Mouse (Mus musculus): Measurements from ENCODE around the gene Scn7a.

Scn7a gene

DNA sequence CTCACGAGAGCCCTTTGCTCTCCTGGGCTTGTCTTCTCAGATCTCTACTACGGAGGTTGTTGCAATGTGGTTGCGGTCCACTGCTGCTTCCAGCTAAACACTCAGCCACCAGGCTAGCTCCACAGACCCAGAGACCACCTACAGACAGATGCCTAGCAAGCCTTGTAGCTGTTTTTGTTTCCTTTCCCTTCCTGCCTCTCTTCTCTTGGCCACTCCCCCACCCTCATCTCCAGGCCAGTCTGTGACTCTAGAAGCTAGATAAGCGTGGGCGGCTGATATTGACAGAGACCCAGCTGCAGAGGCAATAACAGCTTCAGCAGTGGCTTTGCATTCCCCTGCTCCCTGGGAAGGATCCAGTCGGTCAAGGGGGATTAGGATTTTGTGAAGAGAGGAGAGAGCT is at the start of gene Scn7a:
Gene Scn7a, minus strand, starts transcription at position 150 of the 400 bp plus-strand sequence.
- in situ Hi-C loops (cut with MboI; ENCODE audit: low pct_unique_long_range_greater_than_20kb in 1 of 2, low sequenced_read_pairs in 2 of 2, unreplicated experiment in 1 of 2) = no loop called here

DNA sequence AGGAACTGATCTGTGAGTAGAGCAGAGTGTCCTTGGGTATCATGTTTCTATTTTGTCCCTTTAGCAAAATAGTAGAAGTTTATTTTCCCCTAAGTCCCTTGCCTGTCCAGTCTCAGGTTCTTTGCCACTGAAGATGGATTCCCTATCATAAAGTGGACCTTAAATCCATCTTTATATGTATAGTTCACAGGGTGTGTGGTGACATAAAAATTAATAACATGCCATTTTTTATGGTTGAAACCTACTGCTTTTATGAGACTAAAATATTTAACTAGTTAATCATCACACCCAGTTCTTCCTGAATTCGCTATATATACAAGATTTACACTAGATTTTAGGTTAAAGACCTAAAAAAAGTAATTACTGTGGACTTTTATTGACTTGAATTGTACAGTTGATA is 43.0 kb upstream of the Scn7a start:
- in situ Hi-C loops (cut with MboI; ENCODE audit: low pct_unique_long_range_greater_than_20kb in 1 of 2, low sequenced_read_pairs in 2 of 2, unreplicated experiment in 1 of 2) = no loop called here

DNA sequence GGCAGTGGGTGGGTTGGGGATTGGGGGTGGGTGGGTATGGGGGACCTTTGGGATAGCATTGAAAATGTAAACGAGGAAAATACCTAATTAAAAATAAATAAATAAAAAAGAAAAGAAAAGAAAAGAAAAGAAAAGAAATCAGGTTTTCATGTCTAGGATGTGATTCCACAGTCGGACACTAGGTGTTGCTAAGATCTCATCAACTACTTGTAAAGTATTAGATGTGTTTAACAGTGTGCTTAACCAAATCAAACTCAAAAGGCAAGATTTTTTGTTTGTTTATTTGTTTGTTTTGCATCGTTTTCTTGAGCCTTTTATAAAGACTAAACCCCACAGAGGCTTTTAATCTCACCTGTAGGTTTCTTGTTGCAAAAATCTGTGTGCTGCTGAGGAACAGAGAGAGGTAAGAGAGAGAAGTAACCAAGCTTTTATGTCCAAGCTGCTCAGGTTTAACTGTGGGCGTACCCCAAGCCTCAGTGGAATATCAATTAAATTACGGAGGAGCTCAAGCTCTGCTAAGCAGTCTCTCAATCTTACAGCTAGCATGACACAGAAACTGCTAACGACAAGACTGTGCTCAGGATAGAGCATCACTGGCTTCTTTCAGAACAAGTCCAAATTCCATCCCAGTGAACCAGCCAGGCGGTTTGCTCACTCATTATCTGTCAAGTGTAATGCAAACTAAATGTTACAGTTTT is 35.3 kb upstream of the Scn7a start:
- in situ Hi-C loops (cut with MboI; ENCODE audit: low pct_unique_long_range_greater_than_20kb in 1 of 2, low sequenced_read_pairs in 2 of 2, unreplicated experiment in 1 of 2) = no loop called here

DNA sequence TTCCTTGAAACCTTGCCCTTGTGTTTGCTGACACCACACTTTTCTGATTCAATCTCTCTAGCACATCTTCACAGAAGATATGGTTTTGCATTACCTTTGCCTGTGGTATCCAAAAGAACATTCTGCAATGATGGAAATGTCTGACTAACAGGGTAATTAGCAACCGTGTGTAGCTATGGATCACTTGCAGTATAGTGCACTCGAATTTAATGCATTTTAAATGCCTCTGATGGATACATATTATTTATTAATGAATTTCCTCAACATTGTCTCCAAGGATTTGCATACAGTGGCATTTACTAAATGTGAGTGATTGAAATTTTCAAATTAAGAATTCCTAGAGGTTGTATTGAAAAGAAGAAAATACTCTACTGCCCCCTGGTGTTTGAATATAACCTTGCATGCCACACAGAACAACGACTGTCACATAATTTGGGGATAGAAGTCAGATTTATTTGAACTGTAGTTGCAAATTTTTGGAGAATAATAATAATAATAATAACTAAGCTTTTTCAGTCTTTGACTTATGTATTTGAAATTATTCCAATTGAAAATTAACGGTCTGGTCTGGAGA is 15.0 kb upstream of the Scn7a start:
- in situ Hi-C loops (cut with MboI; ENCODE audit: low pct_unique_long_range_greater_than_20kb in 1 of 2, low sequenced_read_pairs in 2 of 2, unreplicated experiment in 1 of 2) = no loop called here

DNA sequence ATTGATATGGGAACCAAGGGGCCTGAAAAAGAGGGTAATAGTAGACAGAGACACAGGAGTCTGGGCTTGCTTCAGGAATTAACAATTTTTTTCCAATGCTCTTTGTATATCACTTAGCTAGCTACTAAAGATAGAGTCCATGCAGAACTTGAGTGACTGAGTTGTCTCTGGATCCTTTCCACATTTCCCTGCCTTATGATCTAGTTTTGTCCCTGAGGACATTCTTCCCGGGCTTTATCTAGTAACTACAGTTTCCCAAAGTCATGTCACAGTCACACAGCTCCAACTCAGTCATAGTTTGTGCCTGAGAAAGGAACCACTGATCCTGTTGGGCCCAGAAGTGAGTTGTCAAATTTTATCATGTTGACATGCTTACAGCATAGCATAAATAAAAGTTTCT is 12.8 kb upstream of the Scn7a start:
- in situ Hi-C loops (cut with MboI; ENCODE audit: low pct_unique_long_range_greater_than_20kb in 1 of 2, low sequenced_read_pairs in 2 of 2, unreplicated experiment in 1 of 2) = no loop called here

DNA sequence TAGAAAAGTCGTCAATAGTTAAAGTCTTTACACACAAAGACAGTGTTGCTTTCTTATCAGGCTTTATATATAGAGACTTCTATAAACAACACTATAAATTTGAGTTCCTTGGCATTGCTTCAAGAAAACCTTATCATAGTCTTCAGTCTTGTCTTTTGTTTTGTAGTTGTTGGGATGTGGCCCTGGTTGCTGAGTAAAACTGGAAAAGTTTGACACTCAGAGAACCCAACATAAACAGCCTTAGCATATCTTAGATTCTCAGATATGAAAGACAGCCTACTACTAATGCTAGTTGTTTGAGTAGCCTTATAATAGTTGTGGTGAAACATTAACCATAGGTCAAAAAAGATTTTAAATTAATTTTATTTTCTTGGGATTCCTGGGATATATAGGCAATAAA is 6.9 kb upstream of the Scn7a start:
- in situ Hi-C loops (cut with MboI; ENCODE audit: low pct_unique_long_range_greater_than_20kb in 1 of 2, low sequenced_read_pairs in 2 of 2, unreplicated experiment in 1 of 2) = no loop called here

DNA sequence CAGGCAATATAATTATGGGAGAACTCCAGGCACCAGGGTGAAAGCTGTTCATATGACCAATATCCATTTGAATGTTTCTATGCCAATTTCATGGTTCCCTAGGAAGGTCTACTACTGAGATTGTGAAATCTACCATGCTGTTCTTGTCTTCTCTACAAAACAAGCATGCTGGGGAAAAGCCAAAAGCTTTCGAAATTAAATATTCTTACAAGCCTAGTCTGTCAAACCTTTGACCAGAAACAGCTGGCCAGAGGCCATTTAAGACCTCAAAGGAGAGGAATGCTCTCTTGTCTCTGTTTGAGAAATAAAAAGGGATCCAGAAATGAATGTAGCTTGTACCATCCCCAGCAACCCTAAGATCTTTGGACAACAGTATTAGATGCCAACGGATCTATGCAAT is 3.8 kb downstream of the Scn7a start:
- in situ Hi-C loops (cut with MboI; ENCODE audit: low pct_unique_long_range_greater_than_20kb in 1 of 2, low sequenced_read_pairs in 2 of 2, unreplicated experiment in 1 of 2) = no loop called here

DNA sequence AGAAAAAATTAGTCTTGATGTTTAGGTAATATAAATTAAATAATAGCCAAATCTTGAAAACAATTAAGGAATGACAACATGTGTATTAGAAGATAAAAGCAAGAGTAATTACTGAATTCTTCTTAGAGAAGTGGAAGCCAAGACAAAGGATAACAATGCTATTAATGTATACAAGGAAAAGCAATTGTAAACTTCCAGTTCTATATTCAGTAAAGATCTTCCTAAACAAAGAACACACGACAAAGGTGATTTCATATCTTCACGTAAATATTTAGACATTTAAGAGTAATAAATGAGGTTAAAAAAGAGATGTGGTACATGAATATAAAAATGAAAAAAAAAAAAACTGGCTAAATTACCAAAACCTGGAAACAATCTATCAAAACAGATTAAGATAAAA is 16.7 kb downstream of the Scn7a start:
- in situ Hi-C loops (cut with MboI; ENCODE audit: low pct_unique_long_range_greater_than_20kb in 1 of 2, low sequenced_read_pairs in 2 of 2, unreplicated experiment in 1 of 2) = no loop called here

DNA sequence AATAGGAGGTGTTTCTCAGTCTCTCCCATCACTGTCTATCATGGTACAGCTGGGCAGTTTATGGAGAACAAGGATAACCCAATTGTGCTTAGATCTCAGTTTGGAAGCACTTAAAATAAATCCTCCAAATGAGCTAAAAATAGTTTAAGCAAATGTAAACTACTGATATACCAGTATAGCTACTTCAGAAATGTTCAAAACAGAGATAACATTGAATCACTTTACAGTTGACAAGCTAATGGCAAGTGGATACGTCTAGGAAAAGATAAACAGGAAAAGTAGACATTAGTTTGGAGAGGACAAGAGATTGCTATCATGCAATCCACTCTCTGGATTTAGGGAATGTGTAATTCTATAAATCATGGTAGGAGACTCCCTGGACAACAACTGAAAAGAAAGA is 19.5 kb downstream of the Scn7a start:
- in situ Hi-C loops (cut with MboI; ENCODE audit: low pct_unique_long_range_greater_than_20kb in 1 of 2, low sequenced_read_pairs in 2 of 2, unreplicated experiment in 1 of 2) = no loop called here

DNA sequence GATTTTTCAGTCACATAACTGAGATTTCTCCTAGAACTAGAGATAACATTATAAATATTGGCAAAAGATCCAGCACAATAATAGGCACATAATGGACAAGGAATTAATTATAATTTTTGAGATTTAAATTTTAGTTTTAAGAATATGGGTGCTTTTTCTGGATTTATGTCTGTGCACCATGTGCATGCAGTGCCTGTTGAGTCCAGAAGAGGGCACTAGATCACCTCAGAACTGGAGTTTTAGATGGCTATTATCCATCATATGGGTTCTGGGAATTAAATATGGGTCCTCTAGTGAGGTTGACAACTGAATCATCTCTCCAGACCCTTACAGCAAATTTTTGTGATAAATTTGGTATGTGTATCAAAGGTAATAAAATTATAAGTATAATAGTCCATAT is 21.8 kb downstream of the Scn7a start:
- in situ Hi-C loops (cut with MboI; ENCODE audit: low pct_unique_long_range_greater_than_20kb in 1 of 2, low sequenced_read_pairs in 2 of 2, unreplicated experiment in 1 of 2) = no loop called here

DNA sequence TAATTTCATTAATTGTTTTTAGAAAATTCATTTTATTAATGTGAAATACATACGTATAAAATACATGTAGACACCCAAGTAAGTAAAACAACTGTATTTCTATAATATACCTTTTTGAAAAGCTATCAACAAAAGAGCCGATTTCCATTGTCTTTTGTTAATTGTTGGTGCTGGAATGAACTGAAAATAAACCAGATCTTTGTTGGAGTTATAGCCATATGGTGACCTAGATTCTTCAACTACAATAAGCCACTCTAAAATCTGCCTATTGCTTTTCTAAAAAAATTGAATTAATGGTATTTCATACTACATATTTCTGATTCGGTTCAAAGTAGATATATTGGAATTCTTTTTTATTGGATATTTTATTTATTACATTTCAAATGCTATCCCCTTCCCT is 56.7 kb downstream of the Scn7a start:
- in situ Hi-C loops (cut with MboI; ENCODE audit: low pct_unique_long_range_greater_than_20kb in 1 of 2, low sequenced_read_pairs in 2 of 2, unreplicated experiment in 1 of 2) = no loop called here

DNA sequence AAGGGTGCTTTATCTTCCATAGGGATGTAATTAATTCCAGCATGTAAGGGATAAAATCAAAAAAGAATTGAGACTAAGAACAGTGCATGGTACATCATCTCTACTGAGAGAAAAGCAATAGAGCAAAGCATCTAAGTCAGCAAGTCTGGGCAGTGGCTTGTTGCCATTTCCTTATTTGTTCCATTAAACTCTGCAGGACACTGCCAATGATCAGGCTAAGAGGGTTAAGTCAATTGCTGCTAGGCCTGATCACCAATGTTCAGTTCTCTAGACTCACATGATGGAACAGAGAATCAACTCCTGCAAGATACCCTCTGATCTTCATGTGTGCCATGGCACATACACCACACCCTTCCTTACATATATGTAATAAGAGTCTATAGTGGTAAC is 57.1 kb downstream of the Scn7a start:
- in situ Hi-C loops (cut with MboI; ENCODE audit: low pct_unique_long_range_greater_than_20kb in 1 of 2, low sequenced_read_pairs in 2 of 2, unreplicated experiment in 1 of 2) = no loop called here

DNA sequence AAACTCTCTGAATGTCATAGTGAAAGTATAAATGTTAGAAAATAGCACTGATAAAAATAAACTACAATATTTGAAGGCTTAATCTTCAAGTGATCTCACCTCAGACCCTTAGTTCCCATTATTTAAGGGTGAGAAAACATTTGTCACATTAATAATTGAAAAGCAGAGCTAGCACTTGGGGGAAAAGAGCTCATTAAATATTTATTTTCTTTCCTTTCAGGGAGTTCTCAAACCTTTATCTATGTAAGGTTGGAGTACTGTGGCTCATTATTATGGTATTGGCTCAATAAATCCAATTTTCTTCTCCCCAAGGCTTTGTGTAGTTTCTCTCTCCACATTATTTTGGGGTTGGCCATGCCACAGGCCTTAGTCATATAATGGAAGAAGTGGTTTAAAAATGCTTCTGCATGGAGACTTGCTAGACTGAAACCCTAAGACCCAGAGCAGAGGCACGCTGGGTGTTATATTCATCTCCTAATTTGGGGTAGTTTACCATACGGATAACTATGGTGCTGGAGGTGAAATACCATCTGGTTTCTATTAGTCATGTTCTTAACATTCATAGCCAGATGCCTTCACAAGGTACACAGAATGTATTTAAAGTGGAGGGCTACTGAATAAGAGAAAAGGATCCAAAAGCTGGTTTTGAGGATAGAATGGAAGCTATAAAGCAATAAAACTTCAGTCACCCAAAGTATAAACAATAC is 57.7 kb downstream of the Scn7a start:
- in situ Hi-C loops (cut with MboI; ENCODE audit: low pct_unique_long_range_greater_than_20kb in 1 of 2, low sequenced_read_pairs in 2 of 2, unreplicated experiment in 1 of 2) = no loop called here

DNA sequence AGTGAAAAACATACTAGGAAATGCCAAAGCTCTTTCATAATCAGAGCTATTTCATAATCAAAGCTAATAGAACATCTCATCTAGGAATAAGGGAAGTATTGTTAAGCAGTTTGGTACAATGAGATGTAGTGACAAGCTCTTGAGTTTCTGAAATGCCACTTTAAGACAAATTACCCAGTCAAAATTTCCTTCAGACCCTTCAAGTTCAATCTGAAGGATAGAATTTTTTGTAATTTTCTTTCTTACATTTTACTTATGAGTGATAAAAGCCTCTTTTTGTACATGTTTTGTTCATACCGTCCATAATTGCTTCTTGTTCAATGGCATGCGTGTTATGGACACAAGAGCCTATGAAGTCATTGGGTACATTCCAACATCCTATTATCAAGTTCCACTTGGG is 72.6 kb downstream of the Scn7a start:
- in situ Hi-C loops (cut with MboI; ENCODE audit: low pct_unique_long_range_greater_than_20kb in 1 of 2, low sequenced_read_pairs in 2 of 2, unreplicated experiment in 1 of 2) = no loop called here

DNA sequence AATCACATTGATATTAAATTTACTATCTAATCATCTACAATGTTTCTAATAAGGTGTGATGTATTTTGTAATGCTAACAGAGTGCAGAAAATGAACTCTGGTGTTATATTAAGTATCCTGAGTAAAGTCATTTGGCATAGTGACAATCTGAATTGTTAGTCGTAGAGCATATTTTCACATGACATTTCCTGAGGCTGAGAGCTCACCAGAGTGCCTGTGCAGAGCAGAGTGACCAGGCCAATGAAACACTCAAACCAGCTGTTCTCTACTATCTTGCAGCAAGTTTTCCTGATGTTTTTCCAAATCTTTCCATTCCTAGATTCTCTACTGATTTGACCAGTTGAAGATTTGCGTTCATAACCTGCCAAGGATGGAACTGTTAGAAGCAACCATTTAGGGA is 92.4 kb downstream of the Scn7a start:
- in situ Hi-C loops (cut with MboI; ENCODE audit: low pct_unique_long_range_greater_than_20kb in 1 of 2, low sequenced_read_pairs in 2 of 2, unreplicated experiment in 1 of 2) = no loop called here

DNA sequence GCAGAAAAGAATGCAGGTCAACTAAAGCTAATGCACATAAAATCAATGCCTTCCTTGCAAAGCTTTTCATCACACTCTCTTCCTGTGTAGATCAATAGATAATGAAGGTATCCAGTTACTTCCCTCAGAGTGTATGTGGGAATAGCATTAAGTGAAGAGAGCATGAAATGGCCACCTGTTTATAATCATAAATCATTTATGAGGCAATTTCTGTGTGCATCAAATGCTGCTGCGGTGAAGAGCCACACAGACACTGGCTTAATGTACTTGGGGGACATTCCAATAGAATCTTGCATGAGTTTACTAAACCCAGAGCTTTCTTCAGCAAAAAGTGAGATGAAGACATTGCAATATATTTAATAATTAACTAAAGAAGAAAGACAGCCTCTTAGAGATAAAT is 122.7 kb downstream of the Scn7a start:
- in situ Hi-C loops (cut with MboI; ENCODE audit: low pct_unique_long_range_greater_than_20kb in 1 of 2, low sequenced_read_pairs in 2 of 2, unreplicated experiment in 1 of 2) = no loop called here

DNA sequence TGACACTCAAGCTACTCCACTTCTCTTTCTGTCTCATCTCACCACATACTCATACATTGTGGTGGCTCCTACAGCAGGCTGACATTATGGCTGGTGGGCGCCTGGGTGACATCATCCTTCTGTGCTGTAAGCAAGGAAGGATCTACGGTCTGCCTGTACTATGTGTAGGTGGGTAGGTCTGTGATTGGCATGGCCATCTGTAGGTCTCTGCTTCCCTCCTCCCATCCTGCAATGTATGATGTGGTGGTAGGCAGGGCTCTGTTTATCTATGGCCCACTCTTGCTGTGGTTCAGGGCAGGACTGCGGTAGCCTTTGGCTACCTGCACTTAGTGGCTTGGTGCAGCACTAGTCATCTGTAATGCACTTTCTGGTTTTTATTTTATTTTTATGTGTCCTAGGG is 128.3 kb downstream of the Scn7a start:
- in situ Hi-C loops (cut with MboI; ENCODE audit: low pct_unique_long_range_greater_than_20kb in 1 of 2, low sequenced_read_pairs in 2 of 2, unreplicated experiment in 1 of 2) = no loop called here

DNA sequence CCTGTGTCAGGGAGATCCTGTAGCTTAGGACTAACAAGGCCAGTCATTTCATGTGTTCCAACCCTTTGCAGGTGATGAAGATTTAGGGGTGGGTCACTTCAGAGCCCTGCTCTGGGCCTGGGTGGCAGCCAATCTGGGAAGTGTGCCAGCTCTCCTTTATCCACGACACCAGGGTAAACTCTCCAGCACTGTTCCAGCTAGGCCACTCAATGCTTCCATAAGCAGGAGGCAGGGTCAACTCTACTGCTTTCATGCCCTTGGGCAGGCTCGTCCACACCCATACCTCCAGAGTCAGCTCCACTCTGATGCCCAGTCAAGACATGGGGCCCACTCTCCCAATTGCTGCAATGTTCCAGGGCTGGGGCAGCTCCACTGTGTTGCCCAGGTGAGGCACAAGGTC is 129.3 kb downstream of the Scn7a start:
- in situ Hi-C loops (cut with MboI; ENCODE audit: low pct_unique_long_range_greater_than_20kb in 1 of 2, low sequenced_read_pairs in 2 of 2, unreplicated experiment in 1 of 2) = no loop called here

DNA sequence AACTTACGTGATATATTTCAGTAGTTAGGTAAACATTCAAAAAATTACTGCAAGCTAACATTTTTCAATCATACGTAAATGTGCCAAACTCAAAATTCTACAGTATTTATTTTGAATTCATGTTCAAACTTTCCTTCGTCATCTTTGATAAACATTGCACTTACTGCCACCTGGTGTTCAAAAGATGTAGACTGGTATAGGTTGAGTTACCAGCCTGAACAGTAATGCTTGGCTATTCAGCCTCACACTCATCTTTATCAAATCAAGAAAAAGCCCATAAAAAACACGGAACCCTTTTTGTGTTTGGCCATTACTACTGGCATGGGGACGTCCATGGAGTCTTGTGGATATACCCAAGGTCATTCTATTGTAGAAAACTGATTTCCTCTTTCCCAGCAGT is 140.3 kb downstream of the Scn7a start:
- in situ Hi-C loops (cut with MboI; ENCODE audit: low pct_unique_long_range_greater_than_20kb in 1 of 2, low sequenced_read_pairs in 2 of 2, unreplicated experiment in 1 of 2) = no loop called here

Measured in mouse embryonic stem cell (cell line).